Mouse (Mus musculus) hindbrain, embryonic 10.5 days (tissue): Measurements from ENCODE around the gene Rrm2. TPM values are rescaled to one million over a fixed set of nuclear protein-coding genes. Genes with fewer than 3 reads are reported as not detected.
A peak's percentile ranks its signal among the peaks of the same experiment; 100 is the strongest.
"Not testable (repeated sequence)": the region's sequence is repeated elsewhere in the genome, so short reads cannot be mapped to it uniquely, and the experiment has no call there.

Experiments used
- DNase-seq: peaks from one replicate; pipeline ENCODE4 v3.0.0-alpha.2; 2017; ENCODE audit warnings: low spot score
- H3K27ac ChIP-seq: fragments of 300-500 bp; sonication (generic); 2 replicates; pipeline ENCODE4 v1.5.1; 2016; ENCODE audit warnings: mild to moderate bottlenecking, moderate library complexity
- H3K27me3 ChIP-seq: fragments of 300-500 bp; sonication (generic); 2 replicates; pipeline ENCODE4 v1.6.1; 2016; ENCODE audit warnings: mild to moderate bottlenecking; ENCODE audit not compliant: poor library complexity, insufficient read depth, severe bottlenecking
- H3K36me3 ChIP-seq: fragments of 300-500 bp; sonication (generic); 2 replicates; pipeline ENCODE4 v1.6.1; 2016; ENCODE audit warnings: mild to moderate bottlenecking, moderate library complexity
- H3K4me1 ChIP-seq: fragments of 300-500 bp; sonication (generic); replicated peaks from 2 replicates; pipeline ENCODE4 v1.6.1; 2016; ENCODE audit warnings: mild to moderate bottlenecking
- H3K4me3 ChIP-seq: fragments of 300-500 bp; sonication (generic); 2 replicates; pipeline ENCODE4 v1.5.1; 2016; ENCODE audit warnings: mild to moderate bottlenecking, moderate library complexity
- H3K9me3 ChIP-seq: fragments of 300-500 bp; sonication (generic); 2 replicates; pipeline ENCODE4 v1.6.1; 2016; ENCODE audit warnings: mild to moderate bottlenecking, moderate library complexity
- WGBS: fragments of 180-500 bp; shearing (Covaris S2); methylation state at CpG from one replicate; pipeline ENCODE4 v1.1.7; 2016; 5-methylcytosine and 5-hydroxymethylcytosine counted together
- polyA plus RNA-seq: library from polyadenylated mRNA; unstranded; fragments of >200 nt; fragmentation: Nextera tagmentation; extraction: Ambion mirVana; gene quantifications from 2 replicates; pipeline ENCODE4 v1.2.1, GENCODE M21; 2016

Gene Rrm2
- polyA plus RNA-seq, 1 experiment from 2014 or later, result 552 TPM

DNA sequence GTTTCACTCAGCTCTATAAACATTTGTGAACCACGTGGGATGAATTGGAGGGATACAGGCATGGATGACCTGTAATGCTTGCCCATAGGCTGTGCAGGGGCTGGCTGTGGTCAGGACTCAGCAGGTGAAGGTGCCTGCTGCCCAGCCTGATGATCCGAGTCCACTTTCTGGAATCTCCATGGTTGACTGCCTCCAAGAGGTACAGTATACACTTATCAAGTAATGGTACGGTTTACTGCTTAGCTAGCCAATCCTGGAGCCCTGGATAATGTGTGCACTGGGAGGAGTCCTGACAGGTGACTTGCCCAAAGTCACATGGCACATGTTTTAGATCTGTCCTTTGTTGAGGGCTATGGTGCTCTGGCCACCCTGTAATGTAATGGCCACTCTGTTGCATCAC lies 17.7 kb upstream of the Rrm2 start:
- no peak for DNase-seq
- H3K36me3 ChIP-seq, result no peaks in the 10 kb centered on the region
- H3K27me3 ChIP-seq, result 0 out of 2 replicates have a peak, but pooled peaks cover 5% of the 10 kb centered on the region
- WGBS, result 84% methylated on average over 3 of the region's 3 CpGs
- H3K4me1 ChIP-seq, result 0 out of 2 replicates have a peak, but pooled peaks cover 6% of the 10 kb centered on the region
- no peak overlapping the region for H3K27ac ChIP-seq
- H3K9me3 ChIP-seq, result no peaks in the 10 kb centered on the region
- H3K4me3 ChIP-seq, result no peak overlapping the region

DNA sequence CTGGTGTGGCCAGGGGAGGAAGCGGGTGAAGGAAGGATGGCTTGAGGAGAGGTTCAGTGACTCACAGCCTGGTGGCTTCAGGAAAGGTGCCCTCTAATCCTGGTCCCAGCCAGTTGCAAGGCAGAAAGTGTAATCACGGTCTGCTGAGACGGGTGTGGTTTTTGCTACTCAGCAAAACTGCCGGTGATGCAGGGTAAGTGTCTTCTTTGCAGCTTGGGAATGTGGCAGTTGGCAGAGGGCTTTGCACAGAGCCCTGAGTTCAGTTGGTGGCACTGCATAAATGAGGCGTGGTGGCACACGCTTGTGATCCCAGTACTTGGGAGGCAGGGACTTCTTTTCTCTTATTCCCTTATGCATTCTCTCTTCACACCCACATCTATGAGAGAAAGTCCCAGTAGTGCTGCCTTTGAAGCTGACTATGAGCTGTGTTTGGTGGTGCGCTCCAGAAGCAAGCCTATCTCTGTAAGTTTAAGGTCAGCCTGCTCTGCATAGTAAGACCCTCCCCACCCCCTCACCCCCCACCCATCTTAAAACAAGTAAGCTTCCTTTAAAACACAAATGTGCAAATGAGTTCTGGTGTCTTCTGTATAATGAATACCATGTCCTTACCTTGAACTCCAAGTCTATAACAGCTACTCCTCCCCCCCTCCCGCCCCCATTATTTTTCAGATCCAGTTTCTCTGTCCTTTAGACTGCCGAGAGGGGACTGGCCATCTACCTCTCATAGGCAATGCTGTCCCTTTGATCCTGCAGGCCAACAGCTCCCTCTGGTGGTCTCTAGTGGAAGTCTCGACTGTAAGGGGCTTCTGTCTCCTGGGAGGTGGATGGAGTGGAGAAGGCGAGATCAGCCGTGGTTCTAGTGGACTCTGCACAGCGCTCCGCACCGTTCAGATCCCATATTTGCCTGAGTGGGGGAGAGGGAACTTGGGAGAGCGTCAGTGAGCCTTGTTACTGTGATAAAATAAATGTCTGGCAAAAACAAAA lies 11.2 kb upstream of the Rrm2 start:
- Histone ChIP-seq H3K27me3 (no peaks in the 10 kb centered on the region; the same call in 1 of the 2 replicates), H3K9me3 (no peaks in the 10 kb centered on the region), H3K27ac (no peak overlapping the region), H3K4me3 (no peak overlapping the region), H3K4me1 (peaks cover 6% of the 10 kb centered on the region; the same call in 1 of the 2 replicates), H3K36me3 (no peaks in the 10 kb centered on the region)
- DNase-seq, result peak; percentile 87
- WGBS, result 44% methylated on average over 16 of the region's 16 CpGs

DNA sequence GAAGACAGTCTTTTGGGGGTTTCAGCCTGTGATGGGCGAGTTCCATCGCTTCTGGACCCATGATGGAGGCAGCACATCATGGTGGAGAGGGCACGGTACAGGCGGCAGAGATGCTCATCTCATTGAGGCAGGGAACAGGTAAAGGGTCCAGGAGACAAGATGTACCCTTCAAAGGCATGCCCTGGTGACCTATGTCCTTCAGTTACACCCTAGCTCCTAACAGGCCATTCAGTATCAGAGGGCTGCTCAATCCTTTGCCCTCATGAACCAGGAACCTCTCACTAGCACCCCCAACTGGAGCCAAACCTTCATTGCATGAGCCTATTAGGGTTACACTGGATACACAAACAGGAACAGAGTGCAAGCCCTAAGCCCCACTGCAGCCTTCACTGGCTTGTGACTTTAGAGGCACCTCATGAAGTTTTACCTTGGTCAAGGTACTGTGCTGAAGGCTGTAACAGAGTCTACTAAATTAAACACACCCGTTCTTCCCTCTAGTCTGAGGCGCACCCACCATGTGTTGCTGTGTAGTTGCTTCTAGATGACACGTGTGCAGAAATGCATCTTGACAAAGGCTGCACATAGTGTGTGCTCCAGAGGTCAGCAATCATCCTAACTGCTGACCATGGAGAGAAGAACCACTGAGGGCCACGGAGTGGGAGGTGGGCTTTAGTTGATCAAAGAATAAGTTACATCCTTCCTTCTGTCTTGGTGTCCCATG lies 10.4 kb upstream of the Rrm2 start:
- H3K27ac ChIP-seq, result no peak overlapping the region
- 62% methylated on average over 8 of the region's 8 CpGs for WGBS
- no peaks in the 10 kb centered on the region for H3K36me3 ChIP-seq
- DNase-seq, result no peak
- peaks cover 6% of the 10 kb centered on the region; the same call in 1 of the 2 replicates for H3K4me1 ChIP-seq
- H3K9me3 ChIP-seq, result no peaks in the 10 kb centered on the region
- no peaks in the 10 kb centered on the region; the same call in 1 of the 2 replicates for H3K27me3 ChIP-seq
- H3K4me3 ChIP-seq, result no peak overlapping the region

DNA sequence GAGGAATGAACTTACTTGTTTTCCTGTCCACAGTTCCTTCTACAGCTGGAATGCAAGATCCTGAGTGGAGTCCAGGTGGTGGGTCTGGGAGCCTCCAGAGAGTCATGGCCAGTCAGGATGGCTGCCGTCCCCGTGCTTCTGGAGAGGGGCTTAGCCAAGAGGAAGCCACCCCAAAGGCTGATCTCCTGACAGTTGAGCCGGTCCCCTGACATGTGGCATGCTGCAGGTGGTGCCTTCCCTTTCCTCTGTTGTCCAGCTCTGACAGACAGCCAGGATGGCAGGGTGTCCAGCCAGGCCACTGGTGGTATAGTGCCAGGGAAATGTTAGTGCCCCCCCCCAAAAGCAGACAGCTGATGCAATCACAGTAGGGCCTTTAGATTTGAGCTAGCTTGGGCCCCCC lies 9.5 kb upstream of the Rrm2 start:
- peaks cover 6% of the 10 kb centered on the region; the same call in 1 of the 2 replicates for H3K4me1 ChIP-seq
- H3K27ac ChIP-seq, result no peak overlapping the region
- no peaks in the 10 kb centered on the region for H3K9me3 ChIP-seq
- DNase-seq, result no peak
- no peak overlapping the region for H3K4me3 ChIP-seq
- H3K27me3 ChIP-seq, result no peaks in the 10 kb centered on the region; the same call in 1 of the 2 replicates
- 73% methylated on average over 3 of the region's 3 CpGs for WGBS
- no peaks in the 10 kb centered on the region for H3K36me3 ChIP-seq

DNA sequence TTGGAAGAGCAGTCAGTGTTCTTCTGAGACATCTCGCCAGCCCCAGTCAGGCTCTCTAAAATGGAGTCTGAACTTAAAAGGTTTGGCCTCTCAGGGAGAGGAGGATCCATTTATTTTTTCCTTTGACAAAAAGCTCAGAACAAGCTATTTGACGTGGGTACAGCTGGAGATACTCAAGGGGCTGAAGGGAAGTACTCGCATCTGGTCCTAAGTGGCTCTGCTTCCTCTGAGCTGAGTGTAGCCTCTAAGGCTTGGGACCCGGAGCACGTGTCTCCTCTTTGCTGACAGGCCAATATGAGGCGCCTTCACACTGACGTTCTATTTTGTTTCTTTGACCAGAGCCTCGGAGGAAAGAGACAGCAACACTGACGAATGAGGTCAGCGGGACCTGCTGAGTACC lies 8.5 kb upstream of the Rrm2 start:
- Histone ChIP-seq H3K4me3 (no peak overlapping the region), H3K9me3 (no peaks in the 10 kb centered on the region), H3K27me3 (no peaks in the 10 kb centered on the region; the same call in 1 of the 2 replicates), H3K27ac (no peak overlapping the region), H3K36me3 (0 out of 2 replicates have a peak, but pooled peaks cover 4% of the 10 kb centered on the region), H3K4me1 (peaks cover 6% of the 10 kb centered on the region; the same call in 1 of the 2 replicates)
- 78% methylated on average over 10 of the region's 10 CpGs for WGBS
- DNase-seq, result no peak

DNA sequence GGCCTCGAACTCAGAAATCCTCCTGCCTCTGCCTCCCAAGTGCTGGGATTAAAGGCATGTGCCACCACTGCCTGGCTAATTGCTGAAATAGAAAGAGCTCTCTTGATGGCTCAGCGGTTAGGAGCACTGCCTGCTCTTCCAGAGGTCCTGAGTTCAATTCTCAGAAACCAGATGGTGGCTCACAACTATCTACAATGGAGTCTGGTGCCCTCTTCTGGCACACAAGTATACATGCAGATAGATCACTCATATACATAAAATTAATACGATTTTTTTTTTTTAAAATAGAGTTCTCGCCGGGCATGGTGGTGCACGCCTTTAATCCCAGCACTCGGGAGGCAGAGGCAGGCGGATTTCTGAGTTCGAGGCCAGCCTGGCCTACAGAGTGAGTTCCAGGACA lies 6.4 kb upstream of the Rrm2 start:
- H3K36me3 ChIP-seq, DNase-seq, H3K27ac ChIP-seq, H3K27me3 ChIP-seq, H3K4me3 ChIP-seq, H3K9me3 ChIP-seq: not testable (repeated sequence)
- H3K4me1 ChIP-seq, result peaks cover 14% of the 10 kb centered on the region
- WGBS, result 86% methylated on average over 9 of the region's 9 CpGs

DNA sequence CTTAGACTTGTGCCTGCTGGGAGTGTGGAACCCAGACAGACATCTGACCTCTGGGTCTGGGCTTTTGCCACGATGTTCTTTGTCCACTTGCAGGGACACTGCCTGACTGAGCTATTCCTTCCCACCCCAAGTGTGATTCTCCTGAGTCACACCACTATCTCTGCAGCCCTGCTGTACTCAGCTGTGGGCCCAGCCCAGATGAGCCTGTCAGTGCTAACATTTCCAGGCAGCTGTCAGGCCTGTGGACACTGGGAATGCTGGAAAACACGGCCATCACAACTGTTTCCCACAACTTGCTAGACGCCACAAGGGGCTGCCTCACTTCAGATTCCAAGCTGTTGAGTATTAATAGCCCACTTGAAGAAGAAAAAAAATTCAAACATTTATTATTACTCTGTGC lies 5.0 kb upstream of the Rrm2 start:
- no peak overlapping the region for H3K4me3 ChIP-seq
- no peaks in the 10 kb centered on the region for H3K9me3 ChIP-seq
- no peak overlapping the region for H3K27ac ChIP-seq
- H3K36me3 ChIP-seq, result 0 out of 2 replicates have a peak, but pooled peaks cover 4% of the 10 kb centered on the region
- DNase-seq, result no peak
- WGBS, result 92% methylated on average over 3 of the region's 3 CpGs
- H3K27me3 ChIP-seq, result no peaks in the 10 kb centered on the region; the same call in 1 of the 2 replicates
- H3K4me1 ChIP-seq, result peaks cover 18% of the 10 kb centered on the region

DNA sequence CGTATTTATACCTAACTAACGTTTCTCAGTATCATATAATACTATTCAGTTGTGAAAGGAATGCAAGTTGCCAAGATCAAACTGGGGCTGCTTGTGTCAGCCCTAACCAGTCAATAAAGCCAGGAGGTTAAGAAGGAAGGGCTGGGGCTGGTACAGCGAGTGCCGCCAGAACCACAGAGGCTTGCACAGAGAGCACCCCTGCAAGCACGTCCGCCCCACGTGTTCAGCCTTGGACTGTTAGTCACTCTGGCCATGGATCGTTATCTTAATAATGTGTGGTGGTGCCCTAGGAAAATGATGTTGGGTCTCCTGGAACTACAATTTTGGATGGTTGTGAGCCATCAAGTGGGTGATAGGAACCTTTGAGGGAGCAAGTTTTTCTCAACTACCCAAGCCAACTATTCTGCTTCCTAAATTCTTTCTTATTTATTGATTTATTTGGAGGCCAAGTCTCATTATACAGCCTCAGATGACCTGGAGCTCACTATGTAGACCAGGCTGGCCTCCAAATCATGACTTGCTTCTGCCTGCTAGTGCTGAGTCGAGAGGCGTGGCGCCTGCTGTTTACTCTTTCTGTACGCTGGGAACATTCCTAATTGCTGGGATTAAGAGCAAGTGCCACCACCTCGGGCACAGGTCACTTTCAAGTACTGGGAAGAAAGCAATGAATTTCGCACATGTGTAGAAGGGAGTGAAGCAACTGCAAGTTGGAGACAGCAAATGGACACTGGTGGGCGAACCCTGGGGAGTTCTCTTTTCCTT lies 2.4 kb upstream of the Rrm2 start:
- H3K4me1 ChIP-seq, result peaks cover 34% of the 10 kb centered on the region
- H3K36me3 ChIP-seq, result peaks cover 23% of the 10 kb centered on the region
- H3K9me3 ChIP-seq, result no peaks in the 10 kb centered on the region
- DNase-seq, result no peak
- no peak overlapping the region for H3K4me3 ChIP-seq
- no peak overlapping the region for H3K27ac ChIP-seq
- WGBS, result 90% methylated on average over 15 of the region's 15 CpGs
- no peaks in the 10 kb centered on the region for H3K27me3 ChIP-seq

DNA sequence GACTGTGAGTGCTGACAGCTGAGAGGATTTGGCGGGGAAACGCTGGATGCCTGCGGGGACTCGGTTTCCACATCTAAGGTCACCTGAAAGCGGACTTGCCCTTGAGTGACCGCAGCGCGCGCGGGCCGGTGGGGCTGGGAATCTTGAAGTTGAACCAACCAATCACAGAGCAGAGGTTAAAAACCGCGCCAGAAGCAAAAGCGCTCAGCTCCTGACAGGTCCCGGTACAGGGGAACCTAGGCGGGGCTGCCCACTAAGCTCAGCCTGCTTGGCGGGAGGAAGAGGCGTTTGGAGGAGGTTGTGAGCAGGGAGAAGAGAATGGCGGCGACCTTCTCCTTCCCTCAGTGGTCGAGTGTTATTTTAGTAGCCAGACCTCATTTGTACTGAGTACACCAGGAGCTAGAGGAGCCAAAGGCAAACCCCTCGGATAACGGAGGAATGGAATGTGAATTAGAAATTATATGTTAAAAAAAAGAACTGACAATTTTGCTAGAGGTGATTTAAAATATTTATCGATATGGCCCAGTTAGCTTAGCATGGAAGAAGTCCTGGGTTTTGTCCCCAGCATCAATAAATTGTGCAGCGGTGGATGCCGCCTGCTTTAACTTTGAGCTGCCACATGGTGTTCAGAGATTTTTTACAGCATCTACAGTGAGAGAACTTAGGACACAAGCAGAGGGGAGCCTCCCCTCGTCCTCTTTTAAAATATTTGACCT lies 1.1 kb upstream of the Rrm2 start:
- peak overlapping the region; percentile 99 for H3K27ac ChIP-seq
- peak overlapping the region; percentile 96 for H3K4me3 ChIP-seq
- H3K9me3 ChIP-seq, result no peaks in the 10 kb centered on the region
- peaks cover 45% of the 10 kb centered on the region for H3K4me1 ChIP-seq
- H3K36me3 ChIP-seq, result peaks cover 35% of the 10 kb centered on the region
- H3K27me3 ChIP-seq, result no peaks in the 10 kb centered on the region
- DNase-seq, result peak; percentile 80
- WGBS, result under 1% methylated on average over 27 of the region's 27 CpGs

DNA sequence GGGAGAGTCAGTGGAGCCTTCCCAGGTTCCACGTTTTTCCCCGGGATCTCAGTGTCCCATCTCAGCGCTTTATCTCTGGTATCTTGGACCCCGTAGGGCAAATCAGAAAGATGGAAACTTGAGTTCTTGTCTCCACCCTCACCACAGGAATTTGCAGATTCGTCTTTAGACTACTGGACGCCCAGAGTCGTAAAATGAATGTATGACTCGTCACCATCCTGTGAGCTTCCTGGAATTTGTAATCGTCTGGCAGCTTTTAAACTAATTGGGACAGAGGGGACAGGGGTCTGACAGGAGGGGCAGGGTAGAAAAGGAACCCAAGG lies 600 bp upstream of the Rrm2 start:
- peak; percentile 38 for DNase-seq
- H3K27me3 ChIP-seq, result no peaks in the 10 kb centered on the region
- under 1% methylated on average over 9 of the region's 9 CpGs for WGBS
- peaks cover 40% of the 10 kb centered on the region for H3K36me3 ChIP-seq
- H3K4me3 ChIP-seq, result peak overlapping the region; percentile 96
- no peaks in the 10 kb centered on the region for H3K9me3 ChIP-seq
- peaks cover 50% of the 10 kb centered on the region for H3K4me1 ChIP-seq
- H3K27ac ChIP-seq, result peak overlapping the region; percentile 99

DNA sequence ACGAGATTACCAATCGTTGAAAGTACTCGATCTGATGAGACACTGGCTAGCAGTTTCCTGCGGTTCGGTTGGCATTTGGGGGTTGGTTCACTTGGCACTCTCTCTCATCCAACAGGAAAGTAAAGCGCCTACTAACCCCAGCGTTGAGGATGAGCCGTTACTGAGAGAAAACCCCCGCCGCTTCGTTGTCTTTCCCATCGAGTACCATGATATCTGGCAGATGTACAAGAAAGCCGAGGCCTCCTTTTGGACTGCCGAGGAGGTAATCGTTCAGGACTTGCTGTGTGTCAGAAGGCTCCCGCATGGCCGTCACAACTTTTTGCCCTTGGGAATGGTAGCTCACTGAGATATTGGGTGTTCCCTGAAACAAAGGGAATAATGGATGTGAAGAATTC lies 780 bp downstream of the Rrm2 start:
- H3K4me1 ChIP-seq, result peaks cover 53% of the 10 kb centered on the region
- WGBS, result 1% methylated on average over 17 of the region's 17 CpGs

DNA sequence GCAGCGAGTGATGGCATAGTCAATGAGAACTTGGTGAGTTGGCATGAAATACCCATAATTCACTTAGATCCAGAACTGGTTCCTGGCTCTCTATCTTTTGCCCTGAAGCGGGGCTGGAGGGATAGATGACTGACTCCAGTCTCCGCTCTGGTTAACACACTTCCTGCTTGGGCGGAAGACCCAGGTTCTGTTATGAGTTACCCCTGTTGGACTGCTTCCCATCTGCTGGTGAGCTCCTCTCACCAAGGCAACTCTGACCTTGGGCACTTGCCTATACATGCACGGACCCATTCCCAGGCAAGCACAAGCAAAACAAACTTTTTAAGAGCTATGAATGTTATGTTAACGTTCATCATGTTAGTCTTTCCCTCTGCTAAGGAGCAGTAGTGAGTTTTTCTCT lies 1.4 kb downstream of the Rrm2 start:
- Histone ChIP-seq H3K27me3 (no peaks in the 10 kb centered on the region), H3K27ac (peak overlapping the region; percentile 99), H3K4me1 (peaks cover 53% of the 10 kb centered on the region), H3K4me3 (peak overlapping the region; percentile 96), H3K9me3 (no peaks in the 10 kb centered on the region), H3K36me3 (peaks cover 56% of the 10 kb centered on the region)
- WGBS, result 32% methylated on average over 6 of the region's 6 CpGs
- DNase-seq, result peak; percentile 21

More for the DNA sequence above, 780 bp downstream of the Rrm2 start:
- Histone ChIP-seq H3K9me3 (no peaks in the 10 kb centered on the region), H3K36me3 (peaks cover 54% of the 10 kb centered on the region), H3K27ac (peak overlapping the region; percentile 99), H3K4me3 (peak overlapping the region; percentile 96), H3K27me3 (no peaks in the 10 kb centered on the region)
- DNase-seq, result no peak
